Mouse (Mus musculus): ENCODE data around the gene Acap3.

Acap3 gene

DNA sequence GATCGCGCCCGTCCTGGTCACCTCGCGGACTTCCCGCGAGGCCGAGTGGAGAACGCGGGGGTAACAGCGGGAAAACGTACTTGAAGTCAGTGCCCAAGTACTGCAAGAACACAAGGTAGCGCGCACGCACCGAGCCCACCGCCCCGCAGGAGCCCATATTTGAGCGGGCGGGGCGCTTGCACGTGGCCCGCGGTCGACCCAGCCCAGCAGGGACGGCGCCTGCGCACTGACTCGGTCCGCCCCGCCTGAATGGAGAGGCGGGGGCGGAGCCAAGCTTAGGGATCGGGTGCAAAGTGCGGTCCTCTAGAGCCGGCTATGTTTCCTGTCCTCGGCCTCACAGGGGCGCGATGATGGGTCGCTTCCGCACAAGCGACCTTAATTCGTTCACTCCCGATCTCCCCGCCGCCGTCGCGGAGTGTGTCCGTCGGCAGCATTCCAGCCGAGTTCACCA, at the start of gene Acap3, which contains the start of gene Pusl1:
Acap3 (plus strand) TSS at position 272 of the 451 bp plus-strand sequence.
Pusl1 (minus strand) TSS at position 231 of the 451 bp plus-strand sequence.
- DNase-seq, result peak; percentile 99

GRCm38 (mm10) chr4:155843231-155843630, 48.4 kb upstream of the Acap3 start:
- DNase-seq, result no peak

- DNase-seq, result peak; percentile 96 to 97
These were observed 44.6 kb upstream of the Acap3 start, which contains the start of gene Dvl1 for GRCm38 (mm10) chr4:155846871-155847578. TSS of gene Dvl1 (plus strand) at chr4:155847402.

GRCm38 (mm10) chr4:155847591-155848352, 43.9 kb upstream of the Acap3 start:
- peak; percentile 59 to 75 for DNase-seq

GRCm38 (mm10) chr4:155848434-155849095, 43.1 kb upstream of the Acap3 start:
- DNase-seq, result peak in 1 of 2 experiments; percentile 36

GRCm38 (mm10) chr4:155849391-155849790, 42.2 kb upstream of the Acap3 start:
- DNase-seq, result no peak

- no peak for DNase-seq
These were observed 41.7 kb upstream of the Acap3 start for GRCm38 (mm10) chr4:155849792-155850451.

DNA sequence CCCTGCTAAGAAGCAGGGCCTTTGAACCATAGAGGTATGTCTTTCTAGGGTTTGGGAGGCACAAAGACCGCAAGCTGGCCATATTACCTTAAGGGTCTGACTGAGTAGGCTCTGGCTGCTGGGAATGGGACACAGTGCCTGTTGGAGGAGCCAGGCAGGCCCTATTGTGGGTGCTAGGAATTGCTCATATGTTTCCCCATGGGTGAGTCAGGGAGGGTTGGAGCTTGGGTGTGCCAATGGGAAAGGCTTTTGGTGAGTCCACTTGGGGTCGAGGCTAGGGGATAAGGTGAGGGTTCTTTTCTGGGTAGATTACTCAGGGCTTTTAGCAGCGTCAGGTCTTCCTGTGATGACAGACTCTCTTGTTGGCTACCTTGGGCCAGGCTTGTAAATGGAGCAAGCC, 40.3 kb upstream of the Acap3 start:
- no peak for DNase-seq

DNA sequence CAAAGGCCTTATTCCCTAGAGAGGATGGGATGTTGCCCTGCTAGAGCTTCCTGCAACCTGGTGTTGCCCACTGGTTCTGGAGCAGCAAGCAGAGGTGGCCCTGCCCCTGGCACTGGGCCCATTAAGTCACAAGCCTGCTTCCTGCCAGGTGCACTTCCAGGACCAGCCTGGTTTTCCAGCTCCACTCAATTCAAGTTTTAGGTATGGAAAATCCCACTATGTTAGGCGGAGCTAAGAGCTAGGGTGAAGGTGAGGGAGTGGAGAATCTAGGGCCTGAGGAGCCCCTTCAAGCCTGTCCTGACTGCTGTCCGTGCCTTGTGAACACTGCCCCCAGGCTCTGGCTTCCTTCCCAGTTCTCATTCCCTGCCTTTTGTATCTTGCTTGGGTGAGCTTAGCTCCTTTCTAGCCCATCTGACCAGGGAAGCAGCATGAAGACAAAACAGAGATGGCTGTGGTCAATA, 39.6 kb upstream of the Acap3 start:
- DNase-seq, result peak in 1 of 2 experiments; percentile 57

DNA sequence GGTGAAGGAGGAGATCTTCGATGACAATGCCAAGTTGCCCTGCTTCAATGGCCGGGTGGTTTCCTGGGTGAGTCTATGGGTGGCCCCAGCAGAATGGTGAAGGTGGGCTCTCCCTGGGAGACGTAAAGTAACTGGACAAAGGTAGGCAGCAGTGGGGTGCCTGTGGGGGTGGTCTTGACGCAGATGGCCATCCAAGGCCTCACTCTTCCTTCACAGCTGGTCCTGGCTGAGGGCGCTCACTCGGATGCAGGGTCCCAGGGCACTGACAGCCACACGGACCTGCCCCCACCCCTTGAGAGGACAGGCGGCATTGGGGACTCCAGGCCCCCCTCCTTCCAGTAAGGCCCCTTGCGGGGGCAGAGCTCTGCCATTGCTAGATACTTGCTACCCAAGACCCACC, 38.2 kb upstream of the Acap3 start:
- no peak for DNase-seq

GRCm38 (mm10) chr4:155854991-155855390, 36.6 kb upstream of the Acap3 start:
- DNase-seq, result no peak

DNA sequence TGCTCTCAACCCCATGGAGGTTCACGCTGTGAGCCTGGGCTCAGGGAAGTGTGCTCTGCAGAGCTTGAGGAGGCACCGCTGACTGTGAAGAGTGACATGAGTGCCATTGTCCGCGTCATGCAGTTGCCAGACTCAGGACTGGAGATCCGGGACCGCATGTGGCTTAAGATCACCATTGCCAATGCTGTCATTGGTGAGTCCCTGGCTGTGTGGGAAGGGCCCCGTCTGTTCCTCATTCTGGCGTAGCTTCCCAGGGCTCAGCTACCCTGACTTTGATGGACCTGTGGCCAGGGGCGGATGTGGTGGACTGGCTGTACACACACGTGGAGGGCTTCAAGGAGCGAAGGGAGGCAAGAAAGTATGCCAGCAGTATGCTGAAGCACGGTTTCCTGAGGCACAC, 35.6 kb upstream of the Acap3 start:
- DNase-seq, result no peak

- no peak for DNase-seq
These were observed 34.7 kb upstream of the Acap3 start for GRCm38 (mm10) chr4:155856881-155857280.

- DNase-seq, result peak; percentile 92
These were observed 32.3 kb upstream of the Acap3 start for GRCm38 (mm10) chr4:155859318-155859717.

DNA sequence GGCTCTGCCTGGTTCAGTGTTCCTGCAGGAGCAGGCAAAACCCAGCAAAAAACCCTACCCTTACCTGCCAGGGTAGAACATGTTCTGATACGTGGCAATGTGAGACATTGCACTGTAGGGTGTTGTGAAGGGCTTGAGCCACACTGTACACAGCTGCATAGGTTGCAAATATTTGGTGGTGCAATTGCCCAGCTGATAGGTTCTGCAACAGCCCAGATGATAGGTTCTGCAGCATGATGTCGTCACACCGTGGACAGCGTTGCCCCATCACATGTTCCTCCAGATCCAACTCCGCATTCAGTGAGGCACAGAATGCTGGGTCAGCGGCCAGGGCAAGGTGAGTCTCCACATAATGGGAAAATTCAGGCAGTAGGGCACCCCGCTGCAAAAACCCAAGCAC, 29.8 kb upstream of the Acap3 start:
- no peak for DNase-seq

- DNase-seq, result no peak
These were observed 28.6 kb upstream of the Acap3 start, which contains the start of gene Tas1r3 for GRCm38 (mm10) chr4:155863001-155863400. TSS of gene Tas1r3 (minus strand) at chr4:155863362.

DNA sequence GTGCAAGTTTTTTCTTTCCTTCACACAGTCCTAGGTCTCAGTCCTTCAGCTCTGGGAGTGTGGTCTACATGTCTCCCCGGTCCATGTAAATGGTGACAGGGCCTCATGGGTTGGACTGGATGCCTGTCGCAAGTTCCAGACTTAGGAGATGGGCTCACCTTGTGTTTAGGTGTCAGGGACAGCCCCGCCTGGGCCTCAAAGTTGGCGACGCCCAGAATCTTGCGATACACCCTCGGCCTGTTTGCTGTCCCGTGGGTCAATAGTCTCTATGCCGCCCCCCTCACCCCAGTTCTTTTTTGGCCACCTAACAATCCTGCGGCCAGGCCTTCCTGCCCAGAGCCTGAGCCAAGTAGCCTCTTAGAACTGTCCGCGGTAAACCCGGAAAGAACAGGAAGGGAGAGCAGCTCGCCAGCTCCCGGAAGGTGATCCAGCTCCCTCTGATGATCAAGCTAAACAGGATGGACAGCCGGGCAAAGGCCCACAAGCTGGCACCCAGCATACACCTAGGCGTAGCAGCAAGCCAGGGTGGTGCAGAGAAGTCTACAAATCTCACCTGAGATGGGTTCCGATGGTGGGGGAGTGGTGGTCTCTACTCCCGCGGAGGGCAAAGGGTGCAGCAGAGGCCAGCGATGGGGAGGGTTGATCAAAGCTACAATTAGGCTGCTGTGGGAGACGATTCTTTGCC, 22.9 kb upstream of the Acap3 start:
- peak; percentile 22 to 57 for DNase-seq

- peak; percentile 97 to 98 for DNase-seq
These were observed 22.1 kb upstream of the Acap3 start, which contains the start of the genes Cptp and Ints11 for GRCm38 (mm10) chr4:155869317-155870033. TSS of gene Cptp (minus strand) at chr4:155869440. TSS of gene Ints11 (plus strand) at chr4:155869546.

GRCm38 (mm10) chr4:155871404-155871803, 20.2 kb upstream of the Acap3 start:
- DNase-seq, result no peak

- DNase-seq, result no peak
These were observed 8.0 kb upstream of the Acap3 start for GRCm38 (mm10) chr4:155883587-155883986.

- no peak for DNase-seq
These were observed 5.3 kb upstream of the Acap3 start for GRCm38 (mm10) chr4:155886330-155886729.
